Mouse (Mus musculus): Measurements from ENCODE around the gene Nr1h2.

DNA sequence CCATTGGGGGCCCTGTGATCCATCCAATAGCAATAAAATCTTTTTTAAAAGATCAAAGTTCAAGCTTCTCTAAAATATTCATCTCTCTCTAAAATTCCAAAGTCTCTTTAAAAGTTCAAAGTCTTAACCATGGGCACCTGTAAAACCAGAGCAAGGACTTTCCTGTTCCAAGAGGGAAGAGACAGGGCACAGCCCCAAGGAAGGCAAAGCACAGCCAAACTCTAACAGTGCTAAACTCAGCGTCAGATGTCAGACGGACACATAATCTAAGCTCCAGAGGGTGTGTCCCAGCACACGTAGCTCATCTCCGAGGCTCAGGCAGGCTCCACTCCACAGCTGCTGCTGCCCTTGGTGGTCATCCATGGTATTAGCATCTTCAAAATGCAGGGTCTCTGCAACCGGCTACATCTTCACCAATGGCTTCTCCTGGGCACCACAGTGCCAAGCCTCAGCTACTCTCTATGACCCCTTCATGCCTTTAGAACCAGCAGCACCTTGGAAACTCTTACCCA, 22.6 kb upstream of the Nr1h2 start:
- TF ChIP-seq CTCF (IDR thresholded peaks at IDR 0.05; ENCODE audit: low read depth, low read length) (no peak), POLR2A (IDR thresholded peaks at IDR 0.05; ENCODE audit: insufficient read depth, low read length) (no peak), EP300 (IDR thresholded peaks at IDR 0.05; ENCODE audit: insufficient read depth, low read depth, low read length) (no peak)

Data from ES-Bruce4 (cell line).